Mouse (Mus musculus) MEL (cell line): ENCODE measurements at regions not wholly inside any gene's neighbourhood (a gene's known extent, or its start where the extent isn't known, plus 50 kb on each side); places are given as distances from the start of the nearest gene placed in this dataset.

ENCODE experiments used
- DNase-seq: peaks from one replicate; pipeline ENCODE4 v3.0.0; 2011; ENCODE audit warnings: low read depth, low spot score
- H3K27ac ChIP-seq: 2 replicates; pipeline ENCODE4 v1.5.1; 2012; ENCODE audit warnings: low read depth, mild to moderate bottlenecking, control low read depth, low read length, moderate library complexity; ENCODE audit not compliant: control insufficient read depth
- H3K27me3 ChIP-seq, 2 experiments: fragments of 150-350 bp in 1 of 2; sonication (generic) in 1 of 2; 2 replicates each; pipeline ENCODE4 v1.6.1; 2012; ENCODE audit warnings: low read length in 2 of 2, mild to moderate bottlenecking in 2 of 2, improper control_type of control experiment in 1 of 2, moderate library complexity in 1 of 2; ENCODE audit not compliant: insufficient read depth in 2 of 2, control insufficient read depth in 1 of 2
- H3K36me3 ChIP-seq, 2 experiments: 2 replicates each; pipeline ENCODE4 v1.6.1; 2012 to 2014; ENCODE audit warnings: low read length in 2 of 2, improper control_type of control experiment in 1 of 2, inconsistent platforms in 1 of 2, mild to moderate bottlenecking in 1 of 2; ENCODE audit not compliant: insufficient read depth in 2 of 2, control insufficient read depth in 1 of 2
- H3K4me1 ChIP-seq, 2 experiments: fragments of 150-350 bp in 1 of 2; sonication (generic) in 1 of 2; 2 replicates each; pipeline ENCODE4 v1.6.1; 2012; ENCODE audit warnings: low read length in 2 of 2, improper control_type of control experiment in 1 of 2, mild to moderate bottlenecking in 1 of 2; ENCODE audit not compliant: insufficient read depth in 2 of 2, control insufficient read depth in 1 of 2
- H3K4me3 ChIP-seq, 2 experiments: fragments of 150-350 bp in 1 of 2; sonication (generic) in 1 of 2; 2 replicates each; pipeline ENCODE4 v1.5.1; 2012; ENCODE audit warnings: low read depth in 2 of 2, low read length in 2 of 2, mild to moderate bottlenecking in 2 of 2, moderate library complexity in 2 of 2, control low read depth in 1 of 2, improper control_type of control experiment in 1 of 2; ENCODE audit not compliant: control insufficient read depth in 1 of 2, insufficient read depth in 1 of 2
- H3K79me2 ChIP-seq: 2 replicates; pipeline ENCODE4 v1.6.1; 2012; ENCODE audit warnings: mild to moderate bottlenecking, low read length, moderate library complexity; ENCODE audit not compliant: control insufficient read depth, poor library complexity, insufficient read depth
- H3K9ac ChIP-seq: 2 replicates; pipeline ENCODE4 v1.6.1; 2012; ENCODE audit warnings: low read depth, mild to moderate bottlenecking, control low read depth, low read length, moderate library complexity; ENCODE audit not compliant: control insufficient read depth, poor library complexity, severe bottlenecking
- H3K9me3 ChIP-seq: fragments of 150-350 bp; sonication (generic); replicated peaks from 2 replicates; pipeline ENCODE4 v1.6.1; 2012; ENCODE audit warnings: mild to moderate bottlenecking, low read length, improper control_type of control experiment, moderate library complexity; ENCODE audit not compliant: insufficient read depth
- CTCF ChIP-seq, 3 experiments: IDR thresholded peaks in 2 of 3; conservative IDR thresholded peaks in 1 of 3; 2 replicates each; pipeline ENCODE4 v1.5.1; 2011 to 2012; ENCODE audit warnings: low read length in 3 of 3, low read depth in 2 of 3, mild to moderate bottlenecking in 2 of 3, improper control_type of control experiment in 1 of 3, inconsistent platforms in 1 of 3, mixed read lengths in 1 of 3, moderate library complexity in 1 of 3; ENCODE audit not compliant: control insufficient read depth in 1 of 3, insufficient read depth in 1 of 3, poor library complexity in 1 of 3, severe bottlenecking in 1 of 3
- ETS1 ChIP-seq: IDR thresholded peaks from 2 replicates; pipeline ENCODE4 v1.6.1; 2012; ENCODE audit warnings: low read depth, mild to moderate bottlenecking, inconsistent platforms, low read length, improper control_type of control experiment, moderate library complexity
- GABPA ChIP-seq: IDR thresholded peaks from 2 replicates; pipeline ENCODE4 v1.6.1; 2012; ENCODE audit warnings: low read depth, mild to moderate bottlenecking, inconsistent platforms, low read length, improper control_type of control experiment, moderate library complexity
- JUND ChIP-seq: IDR thresholded peaks from 2 replicates; pipeline ENCODE4 v1.6.1; 2011; ENCODE audit warnings: low read depth, mild to moderate bottlenecking, improper control_type of control experiment, low read length
- MAZ ChIP-seq: IDR thresholded peaks from 2 replicates; pipeline ENCODE4 v1.6.1; 2012; ENCODE audit warnings: low read depth, mild to moderate bottlenecking, inconsistent platforms, low read length, improper control_type of control experiment
- MXI1 ChIP-seq: IDR thresholded peaks from 2 replicates; pipeline ENCODE4 v1.6.1; 2011; ENCODE audit warnings: mild to moderate bottlenecking, low read depth, low read length, improper control_type of control experiment
- MYB ChIP-seq: IDR thresholded peaks from 2 replicates; pipeline ENCODE4 v1.6.1; 2011; ENCODE audit warnings: mild to moderate bottlenecking, low read depth, low read length, improper control_type of control experiment
- NELFE ChIP-seq: IDR thresholded peaks from 2 replicates; pipeline ENCODE4 v1.6.1; 2011; ENCODE audit warnings: low read depth, low read length, improper control_type of control experiment
- NRF1 ChIP-seq: IDR thresholded peaks from 2 replicates; pipeline ENCODE4 v1.6.1; 2014; ENCODE audit warnings: low read depth, mild to moderate bottlenecking, inconsistent platforms, low read length, improper control_type of control experiment, moderate library complexity; ENCODE audit not compliant: poor library complexity, insufficient read depth, severe bottlenecking
- POLR2AphosphoS2 ChIP-seq: IDR thresholded peaks from 2 replicates; pipeline ENCODE4 v1.6.1; 2011; ENCODE audit warnings: low read length, improper control_type of control experiment
- POLR2AphosphoS5 ChIP-seq: IDR thresholded peaks from 2 replicates; pipeline ENCODE4 v1.6.1; 2012; ENCODE audit warnings: low read depth, borderline replicate concordance, mild to moderate bottlenecking, inconsistent platforms, low read length, moderate library complexity, mixed read lengths
- RAD21 ChIP-seq: IDR thresholded peaks from 2 replicates; pipeline ENCODE4 v1.6.1; 2011; ENCODE audit warnings: mild to moderate bottlenecking, low read depth, low read length, improper control_type of control experiment
- RCOR1 ChIP-seq: IDR thresholded peaks from 2 replicates; pipeline ENCODE4 v1.6.1; 2012; ENCODE audit warnings: low read depth, mild to moderate bottlenecking, inconsistent platforms, low read length, improper control_type of control experiment
- SIN3A ChIP-seq: IDR thresholded peaks from 2 replicates; pipeline ENCODE4 v1.6.1; 2012; ENCODE audit warnings: low read length, improper control_type of control experiment, inconsistent platforms
- SMC3 ChIP-seq: IDR thresholded peaks from 2 replicates; pipeline ENCODE4 v1.6.1; 2011; ENCODE audit warnings: low read depth, low read length, improper control_type of control experiment
- TCF12 ChIP-seq: IDR thresholded peaks from 2 replicates; pipeline ENCODE4 v1.6.1; 2014; ENCODE audit warnings: low read depth, mild to moderate bottlenecking, inconsistent platforms, low read length, improper control_type of control experiment, moderate library complexity
- UBTF ChIP-seq: IDR thresholded peaks from 2 replicates; pipeline ENCODE4 v1.6.1; 2012; ENCODE audit warnings: low read depth, mild to moderate bottlenecking, inconsistent platforms, low read length, improper control_type of control experiment, moderate library complexity, borderline replicate concordance; ENCODE audit not compliant: insufficient read depth
- USF2 ChIP-seq, 2 experiments: IDR thresholded peaks; 2 replicates each; pipeline ENCODE4 v1.6.1; 2011 to 2012; ENCODE audit warnings: improper control_type of control experiment in 2 of 2, low read length in 2 of 2, borderline replicate concordance in 1 of 2, inconsistent platforms in 1 of 2, low read depth in 1 of 2, mild to moderate bottlenecking in 1 of 2; ENCODE audit not compliant: insufficient read depth in 1 of 2
- ZKSCAN1 ChIP-seq: IDR thresholded peaks from 2 replicates; pipeline ENCODE4 v1.6.1; 2012; ENCODE audit warnings: low read depth, mild to moderate bottlenecking, inconsistent platforms, low read length, improper control_type of control experiment, moderate library complexity
- ZMIZ1 ChIP-seq: IDR thresholded peaks from 2 replicates; pipeline ENCODE4 v1.6.1; 2012; ENCODE audit warnings: low read depth, mild to moderate bottlenecking, inconsistent platforms, low read length, improper control_type of control experiment, moderate library complexity
- ZNF384 ChIP-seq: IDR thresholded peaks from 2 replicates; pipeline ENCODE4 v1.6.1; 2012; ENCODE audit warnings: low read depth, mild to moderate bottlenecking, inconsistent platforms, low read length, improper control_type of control experiment

GRCm38 (mm10) chr2:133749846-133750637 lies 198.1 kb downstream of the Bmp2 start:
- no peak overlapping the region for H3K27ac ChIP-seq
- no peak for DNase-seq
- no peak overlapping the region for H3K9ac ChIP-seq
- no peaks in the 10 kb centered on the region for H3K36me3 ChIP-seq
- no peaks in the 10 kb centered on the region for H3K4me1 ChIP-seq
- H3K4me3 ChIP-seq: no peak overlapping the region
- H3K79me2 ChIP-seq: no peaks in the 10 kb centered on the region
- H3K9me3 ChIP-seq: no peaks in the 10 kb centered on the region
- no peak for TF ChIP-seq MYB
- no peak for TF ChIP-seq NRF1
- TF ChIP-seq RAD21: no peak
- no peak for TF ChIP-seq CTCF (IDR thresholded peaks at IDR 0.05 in 2 of 3, conservative IDR thresholded peaks at IDR 0.05 in 1 of 3; ENCODE audit: control insufficient read depth in 1 of 3, insufficient read depth in 1 of 3, low read depth in 2 of 3, low read length in 3 of 3, poor library complexity in 1 of 3, severe bottlenecking in 1 of 3)
- no peak for TF ChIP-seq ETS1
- no peak for TF ChIP-seq MAZ
- no peak for TF ChIP-seq GABPA
- no peak for TF ChIP-seq MXI1
- no peak for TF ChIP-seq ZMIZ1
- TF ChIP-seq POLR2AphosphoS2: no peak
- no peak for TF ChIP-seq USF2 (IDR thresholded peaks at IDR 0.05; ENCODE audit: borderline replicate concordance in 1 of 2, insufficient read depth in 1 of 2, low read depth in 1 of 2, low read length in 2 of 2)
- no peak for TF ChIP-seq POLR2AphosphoS5
- no peak for TF ChIP-seq SIN3A
- TF ChIP-seq JUND: no peak
- no peak for TF ChIP-seq NELFE
- no peak for TF ChIP-seq TCF12
- TF ChIP-seq SMC3: no peak
- H3K27me3 ChIP-seq: no peaks in the 10 kb centered on the region

GRCm38 (mm10) chr2:133754088-133754487 lies 202.1 kb downstream of the Bmp2 start:
- Histone ChIP-seq H3K4me3 (no peak overlapping the region), H3K79me2 (no peaks in the 10 kb centered on the region), H3K9ac (no peak overlapping the region), H3K9me3 (no peaks in the 10 kb centered on the region), H3K4me1 (no peaks in the 10 kb centered on the region), H3K36me3 (no peaks in the 10 kb centered on the region), H3K27ac (no peak overlapping the region), H3K27me3 (no peaks in the 10 kb centered on the region)
- DNase-seq: no peak
- no peak for TF ChIP-seq RCOR1
- no peak for TF ChIP-seq GABPA
- TF ChIP-seq ZNF384: no peak
- no peak for TF ChIP-seq JUND
- TF ChIP-seq RAD21: no peak
- no peak for TF ChIP-seq USF2 (IDR thresholded peaks at IDR 0.05; ENCODE audit: borderline replicate concordance in 1 of 2, insufficient read depth in 1 of 2, low read depth in 1 of 2, low read length in 2 of 2)
- TF ChIP-seq NELFE: no peak
- no peak for TF ChIP-seq UBTF
- TF ChIP-seq NRF1: no peak
- no peak for TF ChIP-seq POLR2AphosphoS5
- no peak for TF ChIP-seq MYB
- TF ChIP-seq ZKSCAN1: no peak
